Mouse (Mus musculus): Measurements from ENCODE around the gene Pygb.

DNA sequence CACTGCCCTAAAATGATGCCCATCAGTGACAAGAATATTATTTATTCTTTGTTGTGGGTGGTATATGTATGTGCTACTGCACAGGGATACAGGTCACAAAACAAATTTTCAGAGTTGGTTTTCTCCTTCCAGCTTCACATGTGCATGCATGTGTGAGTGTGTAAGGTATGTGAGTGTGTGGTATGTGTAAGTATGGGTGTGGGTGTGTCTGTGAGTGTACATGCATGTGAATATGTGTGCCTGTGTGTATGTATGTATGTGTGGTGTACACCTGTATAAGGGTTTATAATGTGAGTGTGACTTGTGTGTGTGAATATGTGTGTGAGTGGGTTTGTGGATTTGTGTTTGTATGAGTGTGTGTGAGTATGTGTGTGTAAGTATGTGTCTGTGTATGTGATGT is 68.7 kb downstream of the Pygb start:
- no peak for TF ChIP-seq CEBPB (IDR thresholded peaks at IDR 0.05; ENCODE audit: insufficient read depth, poor library complexity, severe bottlenecking)
- TF ChIP-seq SRF (IDR thresholded peaks at IDR 0.05; ENCODE audit: control insufficient read depth, insufficient read length, low read depth), result no peak
- no peak for TF ChIP-seq TCF3 (IDR thresholded peaks at IDR 0.05; ENCODE audit: insufficient read length, low read depth)
- TF ChIP-seq POLR2A (IDR thresholded peaks at IDR 0.05; ENCODE audit: insufficient read length, low read depth), result no peak
- TF ChIP-seq POLR2AphosphoS2 (IDR thresholded peaks at IDR 0.05; ENCODE audit: insufficient read length, low read depth), result no peak
- no peak for TF ChIP-seq USF1 (IDR thresholded peaks at IDR 0.05; ENCODE audit: low read depth)

Measured in myocyte (in vitro differentiated cells).